Mouse (Mus musculus) megakaryocyte, embryonic 14.5 days (primary cell): ENCODE measurements around the gene 4930467E23Rik.
"Not testable (repeated sequence)": the region's sequence is repeated elsewhere in the genome, so short reads cannot be mapped to it uniquely, and the experiment has no call there.

ENCODE experiments used
- FLI1 ChIP-seq: IDR thresholded peaks from 2 replicates; pipeline ENCODE4 v1.6.1; 2012; ENCODE audit warnings: low read length, inconsistent platforms, mixed read lengths
- GATA1 ChIP-seq: IDR thresholded peaks from 3 replicates; pipeline ENCODE4 v1.6.1; 2012; ENCODE audit warnings: mixed read lengths, low read length, inconsistent platforms, borderline replicate concordance

GRCm38 (mm10) chr8:19717851-19718250, 11.5 kb upstream of the 4930467E23Rik start:
- not testable (repeated sequence) for TF ChIP-seq GATA1, FLI1
